Mouse (Mus musculus) B cell, adult (primary cell): ENCODE results near the gene Slc15a3. TPM values are rescaled to one million over a fixed set of nuclear protein-coding genes. Genes with fewer than 3 reads are reported as not detected.

ENCODE experiments used
- total RNA-seq: library from RNA; stranded (reverse); gene quantifications from 4 replicates; pipeline ENCODE4 v1.2.4, GENCODE M21; 2023; ENCODE audit not compliant: inconsistent age

Slc15a3 gene
- 32.6 to 38.8 TPM (median 35.8 TPM) in 4 replicates for total RNA-seq

GRCm38 (mm10) chr19:10839010-10839892 lies at the start of gene Slc15a3:
Gene Slc15a3 (plus strand): TSS chr19:10839727.

GRCm38 (mm10) chr19:10829436-10830175 lies 9.9 kb upstream of the Slc15a3 start, which contains the start of gene Cd6:
Gene Cd6 (minus strand): TSS chr19:10830058.

DNA sequence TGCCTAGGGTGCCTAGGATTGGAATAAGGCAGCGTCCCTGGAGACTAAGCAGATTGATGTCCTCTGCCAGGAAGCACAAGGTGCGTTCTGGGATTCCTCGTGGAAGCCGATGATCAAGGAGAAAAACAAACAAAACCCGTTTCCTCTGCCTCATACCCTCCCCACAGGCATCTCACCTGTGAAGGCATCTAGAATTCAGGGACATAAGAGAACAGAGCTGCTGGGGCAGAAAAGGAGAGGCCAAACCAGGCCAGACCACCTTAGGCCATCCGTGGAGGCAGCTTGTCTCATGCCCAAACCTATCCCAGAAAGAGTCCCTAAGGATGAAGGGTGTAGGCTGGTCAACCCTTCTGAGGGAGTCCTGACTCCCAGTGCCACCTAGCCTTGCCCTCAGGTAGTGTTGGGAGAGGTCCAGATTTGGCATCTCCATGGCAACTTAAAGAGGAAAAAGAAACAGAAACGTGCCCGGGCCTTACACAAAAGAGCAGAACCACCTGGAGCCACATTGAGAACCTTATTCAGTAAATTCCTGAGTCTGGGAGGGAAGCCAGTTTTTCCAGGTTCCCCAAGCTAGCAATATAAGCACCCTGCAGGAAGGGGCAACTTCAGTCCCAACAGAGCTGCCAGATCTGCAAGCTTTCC lies 30.5 kb downstream of the Slc15a3 start, which contains the start of gene Tmem132a:
Tmem132a (minus strand) TSS at position 55 of the 642 bp plus-strand sequence.

DNA sequence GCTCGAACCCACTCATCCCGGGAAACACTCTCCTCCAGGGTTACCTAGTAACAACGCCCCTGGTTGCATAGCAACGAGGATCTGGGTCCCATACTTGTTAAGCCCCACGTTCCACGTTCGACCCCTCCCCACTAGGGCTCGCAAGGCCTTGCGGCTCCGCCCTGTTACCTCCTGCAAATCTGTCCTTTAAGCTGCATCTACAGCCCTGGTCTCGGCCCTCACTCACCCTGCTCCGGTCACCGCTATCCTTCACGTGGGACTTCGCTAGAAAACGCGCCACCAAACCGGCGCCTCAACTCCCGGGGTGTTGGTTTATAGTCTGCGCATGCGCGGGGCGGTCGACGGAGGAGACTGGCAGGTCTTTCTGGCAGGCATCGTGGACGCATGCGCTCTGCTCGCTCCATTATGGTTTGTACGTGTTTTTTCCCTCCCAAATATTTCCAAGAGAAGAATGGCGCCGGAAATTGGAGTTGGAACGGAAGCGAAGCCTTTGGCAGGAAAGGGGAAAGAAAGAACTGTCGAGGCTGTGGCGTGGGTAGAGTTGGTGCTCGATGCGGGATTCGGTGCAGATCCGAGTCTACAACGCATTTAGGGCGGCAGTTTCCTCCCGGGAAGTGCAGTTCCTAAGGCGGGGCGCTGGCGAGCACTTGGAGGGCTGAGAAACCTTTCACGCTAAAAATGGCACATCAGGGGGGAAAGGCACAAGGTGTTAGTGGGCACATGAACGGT lies 42.1 kb downstream of the Slc15a3 start, which contains the start of gene Tmem109:
Tmem109 (minus strand) TSS at position 576 of the 729 bp plus-strand sequence.

DNA sequence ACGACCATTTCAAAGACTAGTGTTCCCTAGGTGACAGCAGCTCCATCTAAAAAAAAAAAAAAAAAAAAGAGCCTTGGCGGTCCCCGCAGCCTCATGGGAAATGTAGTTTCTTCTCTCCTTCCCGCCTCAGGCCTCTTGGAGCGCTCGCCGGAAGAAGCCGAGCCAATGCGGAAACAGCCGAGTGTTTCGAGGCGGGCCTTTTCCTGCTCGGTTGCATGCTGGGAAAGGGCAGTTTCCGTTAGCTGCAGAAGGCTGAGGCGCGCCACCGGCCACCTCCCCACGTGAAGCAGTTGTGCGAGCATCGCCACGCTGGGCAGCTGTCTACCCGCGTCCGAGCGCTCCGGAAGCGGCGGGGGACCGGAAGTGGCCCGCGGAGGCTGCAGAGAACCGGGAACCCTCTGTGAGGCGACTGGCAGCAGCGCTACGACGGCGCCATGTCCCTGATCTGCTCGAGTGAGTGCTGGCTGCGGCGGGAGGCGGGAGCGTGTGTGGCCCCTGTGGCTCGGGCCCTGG lies 55.5 kb downstream of the Slc15a3 start, which contains the start of gene Prpf19:
Prpf19 (plus strand) TSS at position 216 of the 513 bp plus-strand sequence.

Other genes starting within 250 kb of the Slc15a3 start
- 172 to 182 TPM (median 174 TPM) in 4 replicates for gene Ddb1, start 234.4 kb upstream of the Slc15a3 start, total RNA-seq
- gene Tkfc, start 234.1 kb upstream of the Slc15a3 start, total RNA-seq: 4.1 to 5.5 TPM (median 4.8 TPM) in 4 replicates
- gene Vwce, start 205.5 kb upstream of the Slc15a3 start, total RNA-seq: 0.75 to 2.0 TPM (median 1.2 TPM) in 4 replicates
- not detected in 4 replicates for gene Pga5, start 161.7 kb upstream of the Slc15a3 start, total RNA-seq
- 20.2 to 24.6 TPM (median 21.2 TPM) in 4 replicates for gene Vps37c, start 151.0 kb upstream of the Slc15a3 start, total RNA-seq
- gene Cd5, start 100.7 kb upstream of the Slc15a3 start, total RNA-seq: 0.94 to 2.9 TPM (median 2.1 TPM) in 4 replicates
- gene Cd6, start 9.7 kb upstream of the Slc15a3 start, total RNA-seq: 0.54 to 0.74 TPM in 2 of 4 replicates, not detected in the others
- gene Tmem132a, start 30.2 kb downstream of the Slc15a3 start, total RNA-seq: 0.18 to 0.42 TPM (median 0.28 TPM) in 4 replicates
- gene Tmem109, start 42.3 kb downstream of the Slc15a3 start, total RNA-seq: 22.2 to 23.6 TPM (median 22.7 TPM) in 4 replicates
- gene Prpf19, start 55.5 kb downstream of the Slc15a3 start, total RNA-seq: 109 to 141 TPM (median 122 TPM) in 4 replicates
- not detected in 4 replicates for gene Zp1, start 80.9 kb downstream of the Slc15a3 start, total RNA-seq
- gene Ptgdr2, start 97.4 kb downstream of the Slc15a3 start, total RNA-seq: not detected in 4 replicates
- 42.8 to 47.7 TPM (median 43.6 TPM) in 4 replicates for gene Ccdc86, start 109.5 kb downstream of the Slc15a3 start, total RNA-seq
- not detected in 4 replicates for gene Ms4a10, start 134.9 kb downstream of the Slc15a3 start, total RNA-seq
- gene Ms4a15, start 153.5 kb downstream of the Slc15a3 start, total RNA-seq: not detected in 4 replicates
- gene Ms4a18, start 178.3 kb downstream of the Slc15a3 start, total RNA-seq: not detected in 4 replicates
- gene Ms4a8a, start 241.4 kb downstream of the Slc15a3 start, total RNA-seq: 0.66 to 0.70 TPM (median 0.66 TPM) in 3 of 4 replicates, not detected in the other